Mouse (Mus musculus) thymus, adult 2 months (tissue): Measurements from ENCODE around the gene Ccdc125. TPM values are rescaled to one million over a fixed set of nuclear protein-coding genes. Genes with fewer than 3 reads are reported as not detected.

Experiments used
- DNase-seq: peaks from one replicate; pipeline ENCODE4 v3.0.0; 2021
- H3K27ac ChIP-seq: fragments of 200-500 bp; 2 replicates; pipeline ENCODE4 v1.5.1; 2012; ENCODE audit warnings: low read length, control low read depth; ENCODE audit not compliant: control insufficient read depth, insufficient read depth
- H3K27me3 ChIP-seq: fragments of 200-500 bp; 2 replicates; pipeline ENCODE4 v1.6.1; 2012; ENCODE audit warnings: mild to moderate bottlenecking, low read length, moderate library complexity, mixed read lengths; ENCODE audit not compliant: control insufficient read depth, insufficient read depth
- H3K36me3 ChIP-seq: fragments of 200-500 bp; 2 replicates; pipeline ENCODE4 v1.6.1; 2012; ENCODE audit warnings: mild to moderate bottlenecking, low read length, moderate library complexity; ENCODE audit not compliant: control insufficient read depth, insufficient read depth
- H3K4me1 ChIP-seq: fragments of 200-500 bp; replicated peaks from 2 replicates; pipeline ENCODE4 v1.6.1; 2012; ENCODE audit warnings: low read length; ENCODE audit not compliant: control insufficient read depth, insufficient read depth
- H3K4me3 ChIP-seq: fragments of 200-500 bp; 2 replicates; pipeline ENCODE4 v1.5.1; 2012; ENCODE audit warnings: mild to moderate bottlenecking, low read length, control low read depth, moderate library complexity; ENCODE audit not compliant: control insufficient read depth, insufficient read depth
- CTCF ChIP-seq: fragments of 200-500 bp; IDR thresholded peaks from 2 replicates; pipeline ENCODE4 v1.5.1; 2012; ENCODE audit warnings: mild to moderate bottlenecking, control low read depth, low read length, moderate library complexity, borderline replicate concordance; ENCODE audit not compliant: control insufficient read depth, poor library complexity, insufficient read depth; ENCODE audit errors: extremely low read depth
- POLR2A ChIP-seq: fragments of 200-500 bp; IDR thresholded peaks from 2 replicates; pipeline ENCODE4 v1.6.1; 2012; ENCODE audit warnings: mild to moderate bottlenecking, low read length, control low read depth, moderate library complexity; ENCODE audit not compliant: control insufficient read depth, poor library complexity, insufficient read depth; ENCODE audit errors: extremely low read depth
- WGBS: fragments of 180-500 bp; shearing (Covaris S2); methylation state at CpG from one replicate; pipeline ENCODE4 v1.1.7; 2018; 5-methylcytosine and 5-hydroxymethylcytosine counted together
- polyA plus RNA-seq: library from polyadenylated mRNA; depleted of rRNA; stranded (reverse); fragments of >200 nt; gene quantifications from 2 replicates; pipeline ENCODE4 v1.2.3, GENCODE M21; 2012; rRNA removed

The Ccdc125 gene
- polyA plus RNA-seq, 1 experiment = 2.3 TPM

DNA sequence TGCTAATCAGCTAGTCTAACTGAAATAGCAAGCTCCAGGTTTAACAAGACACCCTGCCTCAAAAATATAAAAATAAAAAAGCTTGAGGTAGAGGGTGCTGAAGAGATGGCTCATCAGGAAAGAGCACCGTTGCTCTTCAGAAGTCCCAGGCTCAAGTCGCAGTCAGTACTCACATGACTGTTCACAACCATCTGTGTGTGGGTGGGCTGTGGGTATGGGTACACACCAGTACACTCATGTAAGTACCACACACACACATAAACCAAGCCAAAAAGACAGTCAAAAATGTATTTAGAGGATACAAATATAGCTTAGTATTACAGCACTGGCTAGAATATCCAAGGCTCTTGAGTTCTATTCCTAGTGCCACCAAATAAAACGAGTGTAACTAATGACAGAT is 76.6 kb downstream of the Ccdc125 start:
- TF ChIP-seq POLR2A = no peak
- no peak for TF ChIP-seq CTCF
- WGBS = 94% methylated on average over 3 of the region's 3 CpGs
- DNase-seq = no peak
- no peak overlapping the region for H3K4me3 ChIP-seq
- no peaks in the 10 kb centered on the region for H3K36me3 ChIP-seq
- H3K27me3 ChIP-seq = no peaks in the 10 kb centered on the region
- no peak overlapping the region for H3K27ac ChIP-seq
- H3K4me1 ChIP-seq = peaks cover 6% of the 10 kb centered on the region; the same call in 1 of the 2 replicates

Other genes with a start within 250 kb of the Ccdc125 start
- gene Naip1, start 216.8 kb upstream of the Ccdc125 start, polyA plus RNA-seq = 0.11 TPM in 2 replicates
- 39.1 and 44.7 TPM in 2 replicates for gene Gtf2h2, start 177.1 kb upstream of the Ccdc125 start, polyA plus RNA-seq
- gene Ocln, start 117.0 kb upstream of the Ccdc125 start, polyA plus RNA-seq = 0.50 and 0.62 TPM in 2 replicates
- gene Marveld2, start 52.7 kb upstream of the Ccdc125 start, polyA plus RNA-seq = 2.0 and 2.2 TPM in 2 replicates
- 57.9 and 66.2 TPM in 2 replicates for gene Ak6, start 18.7 kb upstream of the Ccdc125 start, polyA plus RNA-seq
- 5.6 and 6.3 TPM in 2 replicates for gene Rad17, start 18.7 kb upstream of the Ccdc125 start, polyA plus RNA-seq
- gene Taf9, start 18.1 kb upstream of the Ccdc125 start, polyA plus RNA-seq = 13.5 and 16.5 TPM in 2 replicates
- 19.6 and 22.0 TPM in 2 replicates for gene Cdk7, start 61.2 kb downstream of the Ccdc125 start, polyA plus RNA-seq
- 46.2 and 46.4 TPM in 2 replicates for gene Mrps36, start 74.9 kb downstream of the Ccdc125 start, polyA plus RNA-seq
- 4.0 and 5.6 TPM in 2 replicates for gene Cenph, start 106.2 kb downstream of the Ccdc125 start, polyA plus RNA-seq
- 63.7 and 76.8 TPM in 2 replicates for gene Ccnb1, start 116.9 kb downstream of the Ccdc125 start, polyA plus RNA-seq
- 31.4 and 33.4 TPM in 2 replicates for gene Slc30a5, start 163.7 kb downstream of the Ccdc125 start, polyA plus RNA-seq